Mouse (Mus musculus): ENCODE measurements at regions not wholly inside any gene's neighbourhood (a gene's known extent, or its start where the extent isn't known, plus 50 kb on each side); places are given as distances from the start of the nearest gene placed in this dataset.

GRCm38 (mm10) chr2:50588652-50589051 is 292.1 kb upstream of the Mmadhc start:
- no peak for DNase-seq

- DNase-seq, result no peak
Measured at GRCm38 (mm10) chr2:50586321-50587050, 289.9 kb upstream of the Mmadhc start.

- DNase-seq, result no peak
Measured at GRCm38 (mm10) chr2:50579620-50580019, 283.0 kb upstream of the Mmadhc start.

- DNase-seq, result no peak
Measured at GRCm38 (mm10) chr2:50578278-50579043, 281.9 kb upstream of the Mmadhc start.

- DNase-seq, result no peak
Measured at GRCm38 (mm10) chr2:50577736-50578135, 281.1 kb upstream of the Mmadhc start.

GRCm38 (mm10) chr2:50573455-50573854 is 276.9 kb upstream of the Mmadhc start:
- no peak for DNase-seq

- DNase-seq, result no peak
Measured at GRCm38 (mm10) chr2:50571021-50571420, 274.4 kb upstream of the Mmadhc start.

- DNase-seq, result no peak
Measured at GRCm38 (mm10) chr2:50569502-50570285, 273.1 kb upstream of the Mmadhc start.

- DNase-seq, result no peak
Measured at GRCm38 (mm10) chr2:50568777-50569501, 272.3 kb upstream of the Mmadhc start.

GRCm38 (mm10) chr2:50567542-50567941 is 270.9 kb upstream of the Mmadhc start:
- DNase-seq, result no peak

GRCm38 (mm10) chr2:50554031-50554430 is 257.4 kb upstream of the Mmadhc start:
- no peak for DNase-seq

- DNase-seq, result no peak
Measured at GRCm38 (mm10) chr2:50552437-50552836, 255.8 kb upstream of the Mmadhc start.

GRCm38 (mm10) chr2:50549871-50550270 is 253.3 kb upstream of the Mmadhc start:
- no peak for DNase-seq

- no peak for DNase-seq
Measured at GRCm38 (mm10) chr2:50539741-50540441, 243.3 kb upstream of the Mmadhc start.

GRCm38 (mm10) chr2:50538068-50538467 is 241.5 kb upstream of the Mmadhc start:
- DNase-seq, result no peak

GRCm38 (mm10) chr2:50535085-50535878 is 238.7 kb upstream of the Mmadhc start:
- no peak for DNase-seq

GRCm38 (mm10) chr2:50533702-50534101 is 237.1 kb upstream of the Mmadhc start:
- no peak for DNase-seq

GRCm38 (mm10) chr2:50527425-50527824 is 230.8 kb upstream of the Mmadhc start:
- DNase-seq, result no peak

GRCm38 (mm10) chr2:50524838-50525615 is 228.4 kb upstream of the Mmadhc start:
- DNase-seq, result no peak

GRCm38 (mm10) chr2:50520169-50520568 is 223.6 kb upstream of the Mmadhc start:
- DNase-seq, result no peak

Data from liver (tissue).